Mouse (Mus musculus) lung, postnatal 36 days (tissue): ENCODE measurements around the gene Lmntd1.

Experiments used
- DNase-seq: peaks from one replicate; pipeline ENCODE4 v3.0.0; 2022; ENCODE audit warnings: mixed read lengths

The Lmntd1 gene

GRCm38 (mm10) chr6:145604648-145605047 is 9.5 kb downstream of the Lmntd1 start:
- DNase-seq: no peak

DNA sequence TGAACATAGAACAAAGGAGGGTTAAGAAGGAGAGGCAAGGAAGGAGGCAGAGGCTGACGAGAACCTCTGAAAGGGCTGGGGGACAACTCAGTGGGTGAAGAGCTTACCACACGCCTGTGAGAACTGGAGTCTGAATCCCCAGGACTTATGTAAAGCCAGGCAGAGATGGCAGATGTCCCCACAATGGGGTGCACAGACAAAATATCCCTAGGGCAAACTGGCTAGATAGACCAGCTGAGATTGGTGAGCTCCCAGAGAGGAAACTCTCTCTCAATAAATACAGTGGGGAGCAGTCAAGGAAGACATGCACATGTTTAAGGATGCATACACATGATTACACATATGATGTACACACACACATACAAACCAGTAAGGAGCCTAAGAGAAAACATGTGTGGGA is 10.0 kb downstream of the Lmntd1 start:
- no peak for DNase-seq

GRCm38 (mm10) chr6:145598794-145599555 is 15.1 kb downstream of the Lmntd1 start:
- peak; percentile 73 for DNase-seq

DNA sequence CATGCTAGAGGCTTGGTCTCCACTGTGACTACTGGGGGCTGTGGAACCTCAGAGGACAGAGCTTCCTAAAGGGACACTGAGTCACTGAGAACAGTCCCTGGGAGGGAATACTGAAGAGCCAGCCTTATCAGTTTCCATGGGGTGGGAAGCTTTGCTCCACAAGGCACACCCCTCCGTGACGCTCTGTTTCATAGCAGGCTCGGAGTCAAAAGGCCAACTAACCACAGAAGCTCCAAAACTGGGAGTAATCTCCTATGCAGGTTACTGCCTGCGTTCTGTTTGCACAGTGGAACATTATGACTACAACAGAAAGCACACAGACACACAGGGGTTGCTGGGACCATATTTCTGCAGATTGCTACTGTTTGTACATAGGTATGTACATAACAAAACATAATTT is 18.2 kb downstream of the Lmntd1 start:
- DNase-seq: no peak

DNA sequence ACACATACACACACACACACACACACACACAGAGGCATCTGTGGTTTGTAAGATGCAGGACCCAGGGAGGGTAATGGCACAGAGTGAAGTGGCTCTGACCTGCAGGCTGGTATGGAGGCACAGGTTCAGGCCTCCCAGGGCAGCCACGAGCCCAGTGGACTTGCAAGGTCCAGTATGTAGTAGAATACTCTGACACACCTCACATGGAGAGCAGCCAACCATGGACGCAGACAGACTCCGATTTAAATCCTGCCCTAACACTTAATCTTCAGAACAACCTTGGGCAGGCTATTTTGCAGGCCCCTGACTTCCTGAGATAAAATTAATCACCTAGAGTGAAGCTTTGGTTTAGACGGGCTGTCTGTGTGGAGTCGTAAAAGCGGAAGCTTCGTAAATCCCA is 20.1 kb downstream of the Lmntd1 start:
- no peak for DNase-seq

- no peak for DNase-seq
Measured at GRCm38 (mm10) chr6:145592531-145592998, 21.6 kb downstream of the Lmntd1 start.

GRCm38 (mm10) chr6:145592036-145592435 is 22.1 kb downstream of the Lmntd1 start:
- no peak for DNase-seq

- DNase-seq: no peak
Measured at GRCm38 (mm10) chr6:145591578-145591977, 22.5 kb downstream of the Lmntd1 start.

GRCm38 (mm10) chr6:145590501-145591293 is 23.4 kb downstream of the Lmntd1 start:
- no peak for DNase-seq

DNA sequence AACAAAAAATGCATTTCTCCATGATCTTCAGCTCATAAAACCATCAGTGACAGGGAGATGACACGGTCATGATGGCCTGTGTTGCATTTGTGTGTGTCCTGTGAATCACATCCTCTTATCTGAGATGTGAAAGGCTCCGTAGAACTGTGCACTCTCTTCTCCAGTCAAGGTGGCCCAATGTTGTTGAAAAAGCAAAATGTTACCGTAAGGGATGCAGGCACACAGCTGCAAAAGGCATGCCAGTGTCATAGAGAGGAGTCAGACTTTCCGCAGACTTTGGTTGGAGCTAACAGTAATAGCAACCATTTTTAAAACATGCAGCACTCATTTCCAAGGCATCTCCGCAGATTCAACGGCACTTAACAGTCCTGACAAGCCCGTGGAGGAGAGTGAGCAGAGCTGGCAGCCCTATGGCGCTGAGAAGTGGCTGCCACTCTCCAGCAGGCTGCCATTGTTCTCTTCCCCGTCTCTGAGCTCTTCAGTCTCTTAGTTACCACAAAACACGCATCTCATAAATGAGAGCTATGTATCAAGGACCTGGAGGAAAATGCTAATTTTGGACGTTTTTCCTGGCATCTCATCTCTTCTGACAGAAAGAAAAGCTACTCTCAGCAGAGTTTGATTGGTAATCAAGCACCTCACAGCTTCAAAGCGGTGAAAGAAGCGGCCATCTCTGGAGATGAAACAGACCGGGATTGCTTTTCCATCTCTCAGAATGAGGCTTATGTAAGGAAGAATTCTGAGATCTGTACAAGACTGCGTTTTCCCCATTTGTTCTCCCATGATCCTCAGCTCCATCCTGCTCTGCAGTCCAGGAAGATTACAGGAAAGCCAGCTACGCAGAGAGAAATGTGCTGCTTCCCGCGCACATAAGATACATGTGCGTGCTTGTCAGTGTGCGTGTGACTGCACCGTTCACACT is 28.8 kb downstream of the Lmntd1 start:
- no peak for DNase-seq

- DNase-seq: no peak
Measured at GRCm38 (mm10) chr6:145581366-145582170, 32.6 kb downstream of the Lmntd1 start.

DNA sequence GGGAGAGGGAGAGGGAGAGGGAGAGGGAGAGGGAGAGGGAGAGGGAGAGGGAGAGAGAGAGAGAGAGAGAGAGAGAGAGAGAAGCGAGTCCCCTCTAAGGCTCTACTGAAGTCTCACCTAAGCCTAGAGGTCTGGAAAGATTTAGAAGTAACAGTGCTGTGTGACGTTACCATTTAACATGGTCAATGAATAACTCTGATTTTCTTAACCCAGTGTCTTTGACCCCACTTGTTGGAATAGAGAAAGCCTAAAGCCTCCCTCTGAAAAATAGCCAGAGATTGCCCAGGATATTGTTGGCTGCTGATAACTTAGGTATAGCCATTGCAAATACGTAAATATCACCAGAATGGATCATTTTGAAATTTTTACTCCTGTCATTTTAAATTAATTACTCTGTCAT is 34.4 kb downstream of the Lmntd1 start:
- DNase-seq: no peak

GRCm38 (mm10) chr6:145578457-145579185 is 35.5 kb downstream of the Lmntd1 start:
- DNase-seq: peak; percentile 26

DNA sequence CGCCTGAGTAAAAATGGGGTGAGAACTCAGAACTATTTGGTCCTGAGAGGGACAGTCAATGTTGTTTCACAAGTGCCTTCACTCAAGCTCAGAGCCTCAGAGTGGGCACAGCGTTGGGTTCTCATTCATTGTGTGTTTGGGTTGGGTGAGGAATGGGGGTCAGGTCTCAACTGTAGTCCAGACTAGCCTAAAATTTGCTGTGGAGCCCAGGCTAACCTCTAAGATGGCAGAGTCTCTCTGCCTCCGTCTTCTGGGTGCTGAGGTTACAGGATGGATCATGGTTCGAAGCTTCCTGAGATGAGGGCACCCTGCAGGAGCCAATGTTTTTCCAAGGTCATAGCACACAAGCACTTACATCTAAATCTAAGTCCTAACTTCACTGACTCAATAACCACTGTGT is 37.4 kb downstream of the Lmntd1 start:
- no peak for DNase-seq

DNA sequence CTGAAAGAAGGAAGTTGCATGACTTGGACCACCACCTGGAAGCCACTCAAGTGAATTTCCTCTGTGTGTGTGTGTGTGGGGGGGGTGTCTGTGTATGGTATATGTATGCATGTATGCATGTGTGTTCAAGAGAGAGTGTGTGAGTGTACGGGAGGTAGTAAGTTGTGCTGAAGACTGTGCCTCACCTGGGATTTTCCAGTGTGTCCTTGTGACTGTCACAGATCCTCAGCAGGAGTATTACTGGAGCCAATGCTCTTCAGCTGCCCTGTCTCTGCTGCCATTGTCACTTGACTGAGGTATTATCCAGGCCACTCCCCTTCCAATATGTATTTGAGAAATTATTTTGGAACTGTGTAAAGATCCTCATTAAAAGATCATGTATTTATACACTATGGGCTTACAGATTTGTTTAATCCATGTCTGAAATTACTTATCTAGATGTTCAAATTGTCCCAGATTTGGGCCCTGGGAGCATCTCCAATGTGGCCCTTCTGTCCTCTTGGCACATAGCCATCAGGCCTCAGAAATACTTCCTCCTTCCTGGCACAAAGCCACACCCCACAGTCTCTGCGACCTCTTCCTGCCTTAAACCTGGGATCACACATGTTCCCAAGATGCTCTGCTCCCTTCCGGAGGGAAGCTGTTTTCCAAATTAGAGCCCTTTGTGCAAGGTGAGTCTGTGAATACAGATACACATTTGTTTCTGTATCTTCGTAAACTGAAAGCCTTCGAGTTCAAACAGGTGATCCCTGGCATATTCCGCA is 40.7 kb downstream of the Lmntd1 start:
- no peak for DNase-seq

- DNase-seq: peak; percentile 80
Measured at GRCm38 (mm10) chr6:145568701-145569100, 45.4 kb downstream of the Lmntd1 start.

GRCm38 (mm10) chr6:145567832-145568231 is 46.3 kb downstream of the Lmntd1 start:
- DNase-seq: no peak

DNA sequence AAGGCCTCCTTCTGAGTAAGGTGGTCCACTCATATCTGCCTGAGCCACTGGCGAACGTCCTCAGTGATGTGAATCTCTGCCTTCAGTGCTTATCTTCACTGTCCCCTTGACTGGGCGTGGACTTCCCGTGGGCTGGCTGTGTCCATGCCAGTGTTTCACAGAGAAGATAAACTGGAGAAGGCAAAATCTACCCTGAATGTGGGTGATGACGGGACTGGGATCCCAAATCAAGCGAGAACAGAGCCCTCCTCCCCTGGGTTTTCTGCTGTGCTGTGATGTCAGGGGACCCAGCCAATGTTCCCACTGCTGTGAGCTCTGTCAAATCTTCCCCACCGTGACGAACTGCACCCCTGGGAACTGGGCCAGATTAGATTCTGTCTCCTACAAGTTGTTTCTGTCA is 46.8 kb downstream of the Lmntd1 start:
- peak; percentile 74 for DNase-seq

DNA sequence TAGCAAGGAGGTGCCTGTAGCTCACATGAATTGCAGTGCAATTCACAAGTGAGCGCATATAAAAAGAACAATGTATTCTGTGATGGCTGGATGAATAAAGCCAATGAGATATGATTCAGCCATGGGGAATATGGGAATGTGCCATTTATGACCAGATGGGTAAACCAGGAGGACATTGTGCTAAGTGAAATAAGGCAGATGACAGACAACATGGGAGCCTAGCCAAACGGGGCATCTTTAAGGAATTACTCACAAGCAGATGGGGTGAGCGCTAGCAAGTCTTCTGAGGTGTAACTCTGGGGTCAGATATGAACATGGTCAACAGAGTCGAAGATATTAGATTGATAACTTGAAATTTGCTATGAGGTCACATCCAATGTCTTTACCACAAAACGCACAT is 48.5 kb downstream of the Lmntd1 start:
- DNase-seq: no peak

GRCm38 (mm10) chr6:145564671-145565070 is 49.4 kb downstream of the Lmntd1 start:
- DNase-seq: no peak
